Mouse (Mus musculus): ENCODE data around the gene Cavin1. TPM values are rescaled to one million over a fixed set of nuclear protein-coding genes. Genes with fewer than 3 reads are reported as not detected.

The Cavin1 gene
- total and polyA plus RNA-seq, 3 experiments = 0.05 to 0.21 (median 0.13) TPM

- TF ChIP-seq POLR2A (IDR thresholded peaks at IDR 0.05; ENCODE audit: low read depth, low read length) (no peak), CTCF (conservative IDR thresholded peaks at IDR 0.05 in 1 of 2, IDR thresholded peaks at IDR 0.05 in 1 of 2; ENCODE audit: low read depth in 2 of 2, low read length in 2 of 2) (peak in 1 of 2 experiments; percentile 21; a peak in 1 of 4 replicates), USF1 (IDR thresholded peaks at IDR 0.05; ENCODE audit: low read depth, low read length) (no peak), MXI1 (IDR thresholded peaks at IDR 0.05; ENCODE audit: low read depth, low read length) (peak; percentile 73), SIN3A (IDR thresholded peaks at IDR 0.05; ENCODE audit: low read length) (peak; percentile 99), SMC3 (IDR thresholded peaks at IDR 0.05; ENCODE audit: low read depth, low read length) (peak; percentile 34; the same call in 1 of the 2 replicates), POLR2AphosphoS2 (IDR thresholded peaks at IDR 0.05; ENCODE audit: low read depth, low read length) (no peak), CHD2 (IDR thresholded peaks at IDR 0.05; ENCODE audit: low read length) (no peak), ZNF384 (IDR thresholded peaks at IDR 0.05; ENCODE audit: low read depth, low read length) (no peak), MYC (IDR thresholded peaks at IDR 0.05; ENCODE audit: low read depth, low read length) (0 out of 2 replicates have a peak, but pooled peaks have one; percentile 17), GABPA (IDR thresholded peaks at IDR 0.05; ENCODE audit: insufficient replicate concordance, low read depth, low read length) (no peak), MAFK (IDR thresholded peaks at IDR 0.05; ENCODE audit: insufficient replicate concordance, low read length) (peak; percentile 32; the same call in 1 of the 2 replicates), MEF2A (IDR thresholded peaks at IDR 0.05; ENCODE audit: borderline replicate concordance, low read depth, low read length) (no peak)
- peaks cover 12 to 52% of the 10 kb centered on the region in 2 experiments for H3K4me1 ChIP-seq (ENCODE audit: control insufficient read depth in 1 of 2, insufficient read depth in 2 of 2)
- H3K9ac ChIP-seq (ENCODE audit: insufficient read depth, low read depth) = peak overlapping the region; percentile 94
- H3K4me3 ChIP-seq (replicated peaks in 1 of 3; ENCODE audit: low read depth in 2 of 3, low read length in 2 of 3, poor library complexity in 1 of 3) = peak overlapping the region; percentile 78 to 97 (median 83)
- DNase-seq (ENCODE audit: extremely low read depth) = peak; percentile 42
- peaks cover 36% of the 10 kb centered on the region for H3K79me2 ChIP-seq (replicated peaks; ENCODE audit: control insufficient read depth, extremely low read depth, insufficient read depth, poor library complexity, severe bottlenecking)
- H3K27ac ChIP-seq (ENCODE audit: insufficient read depth, low read depth) = peak overlapping the region; percentile 60; the same call in 1 of the 2 replicates
- H3K9me3 ChIP-seq (replicated peaks; ENCODE audit: low read length) = no peaks in the 10 kb centered on the region
- in situ Hi-C loops (cut with MboI; ENCODE audit: low pct_ligation_motif_present, low pct_unique_long_range_greater_than_20kb, low sequenced_read_pairs) (no loop called here), dilution Hi-C loops (cut with MboI; ENCODE audit: extremely low pct_ligation_motif_present, extremely low pct_unique_long_range_greater_than_20kb, low sequenced_read_pairs) (no loop called here)
- H3K27me3 ChIP-seq (replicated peaks) = peaks cover 8% of the 10 kb centered on the region
- H3K4me2 ChIP-seq (ENCODE audit: insufficient read depth, low read depth, poor library complexity, severe bottlenecking) = peak overlapping the region; percentile 77
- peaks cover 10 to 25% of the 10 kb centered on the region in 2 experiments for H3K36me3 ChIP-seq (replicated peaks in 1 of 2; ENCODE audit: control insufficient read depth in 1 of 2, insufficient read depth in 1 of 2, low read length in 1 of 2)
Measured at GRCm38 (mm10) chr11:101009888-101010784, 39.4 kb upstream of the Cavin1 start.

- Histone ChIP-seq H3K27me3 (replicated peaks) (peaks cover 11% of the 10 kb centered on the region), H3K4me1 (ENCODE audit: control insufficient read depth in 1 of 2, insufficient read depth in 2 of 2) (peaks cover 12 to 52% of the 10 kb centered on the region in 2 experiments), H3K4me2 (ENCODE audit: insufficient read depth, low read depth, poor library complexity, severe bottlenecking) (peak within 1 kb of the TSS; percentile 79), H3K27ac (ENCODE audit: insufficient read depth, low read depth) (peak within 1 kb of the TSS; percentile 90), H3K36me3 (replicated peaks in 1 of 2; ENCODE audit: control insufficient read depth in 1 of 2, insufficient read depth in 1 of 2, low read length in 1 of 2) (peaks cover 8 to 20% of the 10 kb centered on the region in 2 experiments), H3K9me3 (replicated peaks; ENCODE audit: low read length) (no peaks in the 10 kb centered on the region), H3K79me2 (replicated peaks; ENCODE audit: control insufficient read depth, extremely low read depth, insufficient read depth, poor library complexity, severe bottlenecking) (peaks cover 30% of the 10 kb centered on the region), H3K4me3 (replicated peaks in 1 of 3; ENCODE audit: low read depth in 2 of 3, low read length in 2 of 3, poor library complexity in 1 of 3) (peak within 1 kb of the TSS; percentile 78 to 97 (median 83)), H3K9ac (ENCODE audit: insufficient read depth, low read depth) (peak within 1 kb of the TSS; percentile 94)
- in situ Hi-C loops (cut with MboI; ENCODE audit: low pct_ligation_motif_present, low pct_unique_long_range_greater_than_20kb, low sequenced_read_pairs) (no loop called here), dilution Hi-C loops (cut with MboI; ENCODE audit: extremely low pct_ligation_motif_present, extremely low pct_unique_long_range_greater_than_20kb, low sequenced_read_pairs) (no loop called here)
- peak; percentile 99 for DNase-seq (ENCODE audit: extremely low read depth)
- TF ChIP-seq BHLHE40 (IDR thresholded peaks at IDR 0.05; ENCODE audit: low read depth, low read length) = peak; percentile 2; the same call in 1 of the 2 replicates
- peak; percentile 85 for TF ChIP-seq SIN3A (IDR thresholded peaks at IDR 0.05; ENCODE audit: low read length)
- peak; percentile 70; the same call in 1 of the 2 replicates for TF ChIP-seq KAT2A (IDR thresholded peaks at IDR 0.05; ENCODE audit: insufficient replicate concordance, low read length)
- no peak for TF ChIP-seq JUN (IDR thresholded peaks at IDR 0.05; ENCODE audit: insufficient read depth, low read depth, low read length)
- TF ChIP-seq EP300 (IDR thresholded peaks at IDR 0.05; ENCODE audit: low read length) = no peak
- 0 out of 2 replicates have a peak, but pooled peaks have one; percentile 25 for TF ChIP-seq MAFK (IDR thresholded peaks at IDR 0.05; ENCODE audit: insufficient replicate concordance, low read length)
- TF ChIP-seq RAD21 (IDR thresholded peaks at IDR 0.05; ENCODE audit: low read depth, low read length) = no peak
- peak; percentile 7; the same call in 1 of the 2 replicates for TF ChIP-seq RCOR1 (conservative IDR thresholded peaks at IDR 0.05; ENCODE audit: low read depth, low read length)
- TF ChIP-seq MXI1 (IDR thresholded peaks at IDR 0.05; ENCODE audit: low read depth, low read length) = peak; percentile 77
- peak; percentile 97 for TF ChIP-seq NELFE (IDR thresholded peaks at IDR 0.05; ENCODE audit: low read depth, low read length)
- peak; percentile 72 for TF ChIP-seq MAX (IDR thresholded peaks at IDR 0.05; ENCODE audit: low read length)
- peak; percentile 96 for TF ChIP-seq ZMIZ1 (IDR thresholded peaks at IDR 0.05; ENCODE audit: low read depth, low read length)
- TF ChIP-seq PAX5 (IDR thresholded peaks at IDR 0.05; ENCODE audit: low read length) = no peak
- TF ChIP-seq GABPA (IDR thresholded peaks at IDR 0.05; ENCODE audit: insufficient replicate concordance, low read depth, low read length) = no peak
- TF ChIP-seq ZKSCAN1 (IDR thresholded peaks at IDR 0.05; ENCODE audit: borderline replicate concordance, low read depth, low read length) = no peak
- no peak for TF ChIP-seq CTCF (conservative IDR thresholded peaks at IDR 0.05 in 1 of 2, IDR thresholded peaks at IDR 0.05 in 1 of 2; ENCODE audit: low read depth in 2 of 2, low read length in 2 of 2)
- no peak for TF ChIP-seq ZC3H11A (IDR thresholded peaks at IDR 0.05; ENCODE audit: low read depth, low read length)
- no peak for TF ChIP-seq USF2 (conservative IDR thresholded peaks at IDR 0.05; ENCODE audit: low read depth, low read length)
- no peak for TF ChIP-seq ZNF384 (IDR thresholded peaks at IDR 0.05; ENCODE audit: low read depth, low read length)
- TF ChIP-seq MAZ (IDR thresholded peaks at IDR 0.05; ENCODE audit: low read depth, low read length) = peak; percentile 63; the same call in 1 of the 2 replicates
Measured at GRCm38 (mm10) chr11:101009046-101009887, 38.6 kb upstream of the Cavin1 start, which contains the start of gene Atp6v0a1. Gene Atp6v0a1, plus strand, starts transcription at chr11:101009452.

Data from CH12.LX (cell line).